Mouse (Mus musculus) left cerebral cortex, adult 2 months (tissue): ENCODE measurements at regions not wholly inside any gene's neighbourhood (a gene's known extent, or its start where the extent isn't known, plus 50 kb on each side); places are given as distances from the start of the nearest gene placed in this dataset.

Experiments used
- DNase-seq, 2 experiments: peaks; one replicate each; pipeline ENCODE4 v3.0.0; 2021 to 2022; ENCODE audit warnings: low spot score in 2 of 2, mixed read lengths in 1 of 2; ENCODE audit errors: extremely low spot score in 1 of 2
- H3K27ac ChIP-seq: fragments of 200-600 bp; 2 replicates; pipeline ENCODE4 v1.8.1; 2022
- H3K4me3 ChIP-seq: fragments of 200-600 bp; 2 replicates; pipeline ENCODE4 v1.8.1; 2022
- CTCF ChIP-seq: fragments of 200-600 bp; IDR thresholded peaks from 2 replicates; pipeline ENCODE4 v1.8.1; 2022; ENCODE audit warnings: antibody characterized with exemption, mild to moderate bottlenecking, moderate library complexity
- intact Hi-C: fragments of 180-260 bp; cut with DNase I; formaldehyde crosslinking; loops from one replicate; pipeline ENCODE4 v1.15.1; 2025

- TF ChIP-seq CTCF: no peak
- Histone ChIP-seq H3K27ac (no peak overlapping the region), H3K4me3 (no peak overlapping the region)
- intact Hi-C loops: no loop called here
- no peak for DNase-seq
Measured at GRCm38 (mm10) chr6:50713297-50713696, 59.1 kb upstream of the Npvf start.

GRCm38 (mm10) chr6:50718631-50719030 is 64.4 kb upstream of the Npvf start:
- DNase-seq: no peak
- TF ChIP-seq CTCF: no peak
- Histone ChIP-seq H3K4me3 (no peak overlapping the region), H3K27ac (no peak overlapping the region)
- intact Hi-C loops: no loop called here

GRCm38 (mm10) chr6:50720346-50720745 is 66.1 kb upstream of the Npvf start:
- no peak overlapping the region for H3K4me3 ChIP-seq
- H3K27ac ChIP-seq: no peak overlapping the region
- TF ChIP-seq CTCF: no peak
- intact Hi-C loops: no loop called here
- DNase-seq: no peak

GRCm38 (mm10) chr6:50725640-50726039 is 71.4 kb upstream of the Npvf start:
- TF ChIP-seq CTCF: no peak
- intact Hi-C loops: no loop called here
- Histone ChIP-seq H3K27ac (no peak overlapping the region), H3K4me3 (no peak overlapping the region)
- no peak for DNase-seq

GRCm38 (mm10) chr6:50726166-50726591 is 71.9 kb upstream of the Npvf start:
- intact Hi-C loops: no loop called here
- no peak overlapping the region for H3K4me3 ChIP-seq
- TF ChIP-seq CTCF: no peak
- DNase-seq: no peak
- no peak overlapping the region for H3K27ac ChIP-seq

GRCm38 (mm10) chr6:50730744-50731718 is 76.8 kb upstream of the Npvf start:
- Histone ChIP-seq H3K27ac (no peak overlapping the region), H3K4me3 (no peak overlapping the region)
- intact Hi-C loops: no loop called here
- TF ChIP-seq CTCF: no peak
- no peak for DNase-seq

- H3K4me3 ChIP-seq: no peak overlapping the region
- intact Hi-C loops: no loop called here
- no peak for TF ChIP-seq CTCF
- no peak for DNase-seq
- H3K27ac ChIP-seq: no peak overlapping the region
Measured at GRCm38 (mm10) chr6:50734701-50735100, 80.5 kb upstream of the Npvf start.

GRCm38 (mm10) chr6:50735825-50736224 is 81.6 kb upstream of the Npvf start:
- DNase-seq: no peak
- no peak overlapping the region for H3K27ac ChIP-seq
- H3K4me3 ChIP-seq: no peak overlapping the region
- peak; percentile 16 for TF ChIP-seq CTCF
- intact Hi-C loops: no loop called here

- no peak for TF ChIP-seq CTCF
- no peak for DNase-seq
- intact Hi-C loops: no loop called here
- H3K27ac ChIP-seq: no peak overlapping the region
- no peak overlapping the region for H3K4me3 ChIP-seq
Measured at GRCm38 (mm10) chr6:50742009-50742408, 87.8 kb upstream of the Npvf start.

GRCm38 (mm10) chr6:50744462-50745166 is 90.4 kb upstream of the Npvf start:
- no peak for TF ChIP-seq CTCF
- intact Hi-C loops: no loop called here
- no peak for DNase-seq
- Histone ChIP-seq H3K4me3 (no peak overlapping the region), H3K27ac (no peak overlapping the region)

GRCm38 (mm10) chr6:50753151-50753550 is 98.9 kb upstream of the Npvf start:
- intact Hi-C loops: no loop called here
- TF ChIP-seq CTCF: no peak
- DNase-seq: no peak
- Histone ChIP-seq H3K4me3 (no peak overlapping the region), H3K27ac (no peak overlapping the region)

GRCm38 (mm10) chr6:50754786-50755185 is 100.5 kb upstream of the Npvf start:
- H3K4me3 ChIP-seq: no peak overlapping the region
- TF ChIP-seq CTCF: no peak
- intact Hi-C loops: no loop called here
- no peak for DNase-seq
- no peak overlapping the region for H3K27ac ChIP-seq
